Mouse (Mus musculus): ENCODE data around the gene Ncs1.
A peak's percentile ranks its signal among the peaks of the same experiment; 100 is the strongest.

The Ncs1 gene

GRCm38 (mm10) chr2:31246251-31246971 lies 788 bp downstream of the Ncs1 start:
- DNase-seq, result peak; percentile 45

- DNase-seq, result no peak
Observed at GRCm38 (mm10) chr2:31248856-31249255, 3.2 kb downstream of the Ncs1 start.

- no peak for DNase-seq
Observed at GRCm38 (mm10) chr2:31252167-31252566, 6.5 kb downstream of the Ncs1 start.

- no peak for DNase-seq
Observed at GRCm38 (mm10) chr2:31253463-31253862, 7.8 kb downstream of the Ncs1 start.

GRCm38 (mm10) chr2:31254806-31255205 lies 9.2 kb downstream of the Ncs1 start:
- no peak for DNase-seq

GRCm38 (mm10) chr2:31255952-31256938 lies 10.6 kb downstream of the Ncs1 start:
- DNase-seq, result peak; percentile 91

- peak; percentile 28 for DNase-seq
Observed at GRCm38 (mm10) chr2:31257096-31257495, 11.5 kb downstream of the Ncs1 start.

GRCm38 (mm10) chr2:31258609-31259366 lies 13.2 kb downstream of the Ncs1 start:
- peak; percentile 69 for DNase-seq

GRCm38 (mm10) chr2:31259367-31259920 lies 13.8 kb downstream of the Ncs1 start:
- DNase-seq, result no peak

- DNase-seq, result no peak
Observed at GRCm38 (mm10) chr2:31260549-31260948, 14.9 kb downstream of the Ncs1 start.

- no peak for DNase-seq
Observed at GRCm38 (mm10) chr2:31263039-31263461, 17.4 kb downstream of the Ncs1 start.

GRCm38 (mm10) chr2:31263746-31264378 lies 18.2 kb downstream of the Ncs1 start:
- peak; percentile 8 for DNase-seq

GRCm38 (mm10) chr2:31267447-31267846 lies 21.8 kb downstream of the Ncs1 start:
- no peak for DNase-seq

GRCm38 (mm10) chr2:31268631-31269030 lies 23.0 kb downstream of the Ncs1 start:
- no peak for DNase-seq

- no peak for DNase-seq
Observed at GRCm38 (mm10) chr2:31269188-31269587, 23.6 kb downstream of the Ncs1 start.

- DNase-seq, result no peak
Observed at GRCm38 (mm10) chr2:31269847-31270246, 24.2 kb downstream of the Ncs1 start.

GRCm38 (mm10) chr2:31270470-31270869 lies 24.8 kb downstream of the Ncs1 start:
- no peak for DNase-seq

GRCm38 (mm10) chr2:31271071-31271470 lies 25.4 kb downstream of the Ncs1 start:
- DNase-seq, result peak; percentile 18

- DNase-seq, result no peak
Observed at GRCm38 (mm10) chr2:31274993-31275392, 29.4 kb downstream of the Ncs1 start.

- DNase-seq, result no peak
Observed at GRCm38 (mm10) chr2:31277810-31278209, 32.2 kb downstream of the Ncs1 start.

- no peak for DNase-seq
Observed at GRCm38 (mm10) chr2:31278483-31278882, 32.9 kb downstream of the Ncs1 start.

GRCm38 (mm10) chr2:31281138-31281537 lies 35.5 kb downstream of the Ncs1 start:
- no peak for DNase-seq
